Mouse (Mus musculus) hindbrain, embryonic 15.5 days (tissue): ENCODE results near the gene Sec1. TPM values are rescaled to one million over a fixed set of nuclear protein-coding genes. Genes with fewer than 3 reads are reported as not detected.

Experiments used
- ATAC-seq: fragments of 200-750 bp; cut with Nextera tagmentation; 2 replicates; pipeline ENCODE4 v1.8.0; 2017; ENCODE audit warnings: low read depth, moderate number of reproducible peaks, moderate TSS enrichment; ENCODE audit not compliant: low FRiP score
- H3K27ac ChIP-seq: fragments of 300-500 bp; sonication (generic); replicated peaks from 2 replicates; pipeline ENCODE4 v1.5.1; 2015; ENCODE audit warnings: mild to moderate bottlenecking, inconsistent platforms
- H3K27me3 ChIP-seq: fragments of 300-500 bp; sonication (generic); 2 replicates; pipeline ENCODE4 v1.6.1; 2015; ENCODE audit warnings: control low read depth, inconsistent platforms
- H3K36me3 ChIP-seq: fragments of 300-500 bp; sonication (generic); 2 replicates; pipeline ENCODE4 v1.6.1; 2015; ENCODE audit warnings: control low read depth, inconsistent platforms
- H3K4me1 ChIP-seq: fragments of 300-500 bp; sonication (generic); replicated peaks from 2 replicates; pipeline ENCODE4 v1.6.1; 2015; ENCODE audit warnings: control low read depth, inconsistent platforms
- H3K4me2 ChIP-seq: fragments of 300-500 bp; sonication (generic); 2 replicates; pipeline ENCODE4 v1.6.1; 2015; ENCODE audit warnings: moderate library complexity, mild to moderate bottlenecking, inconsistent platforms
- H3K4me3 ChIP-seq: fragments of 300-500 bp; sonication (generic); 2 replicates; pipeline ENCODE4 v1.5.1; 2015; ENCODE audit warnings: mild to moderate bottlenecking, inconsistent platforms
- H3K9ac ChIP-seq: fragments of 300-500 bp; sonication (generic); 2 replicates; pipeline ENCODE4 v1.6.1; 2015; ENCODE audit warnings: inconsistent platforms
- H3K9me3 ChIP-seq: fragments of 300-500 bp; sonication (generic); 2 replicates; pipeline ENCODE4 v1.6.1; 2016; ENCODE audit warnings: control low read depth, inconsistent platforms
- WGBS: fragments of 180-500 bp; shearing (Covaris S2); methylation state at CpG from one replicate; pipeline ENCODE4 v1.1.7; 2015; 5-methylcytosine and 5-hydroxymethylcytosine counted together
- polyA plus RNA-seq: library from polyadenylated mRNA; unstranded; fragments of >200 nt; fragmentation: Nextera tagmentation; extraction: Ambion mirVana; gene quantifications from 2 replicates; pipeline ENCODE4 v1.2.1, GENCODE M21; 2015

Sec1 gene
- polyA plus RNA-seq, 1 experiment from 2014 or later = 0.35 TPM

DNA sequence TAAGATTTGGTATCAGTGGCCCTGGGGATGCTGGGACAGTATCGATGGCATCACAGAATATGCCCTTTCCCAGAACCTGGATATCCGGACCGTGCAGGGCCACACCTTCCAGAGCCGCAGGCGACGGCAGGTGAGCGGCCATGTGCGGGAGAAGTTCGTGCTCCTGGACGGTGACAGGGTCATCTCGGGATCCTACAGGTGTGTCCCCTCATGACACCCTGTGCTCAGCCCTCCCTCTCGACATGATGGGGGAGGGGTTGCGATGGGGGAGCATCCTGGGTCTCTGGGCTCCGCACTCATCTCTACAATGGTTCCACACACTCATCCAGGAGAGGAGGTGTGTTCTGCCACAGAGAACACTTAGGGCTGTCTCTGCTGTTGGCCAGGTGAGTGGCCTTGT lies 29.6 kb upstream of the Sec1 start:
- H3K4me2 ChIP-seq = no peak overlapping the region
- no peaks in the 10 kb centered on the region for H3K27me3 ChIP-seq
- no peaks in the 10 kb centered on the region for H3K9me3 ChIP-seq
- H3K4me3 ChIP-seq = no peak overlapping the region
- no peak overlapping the region for H3K9ac ChIP-seq
- no peak overlapping the region for H3K27ac ChIP-seq
- H3K4me1 ChIP-seq = peaks cover 10% of the 10 kb centered on the region
- no peak for ATAC-seq
- H3K36me3 ChIP-seq = peaks cover 36% of the 10 kb centered on the region
- WGBS = 97% methylated on average over 14 of the region's 14 CpGs

DNA sequence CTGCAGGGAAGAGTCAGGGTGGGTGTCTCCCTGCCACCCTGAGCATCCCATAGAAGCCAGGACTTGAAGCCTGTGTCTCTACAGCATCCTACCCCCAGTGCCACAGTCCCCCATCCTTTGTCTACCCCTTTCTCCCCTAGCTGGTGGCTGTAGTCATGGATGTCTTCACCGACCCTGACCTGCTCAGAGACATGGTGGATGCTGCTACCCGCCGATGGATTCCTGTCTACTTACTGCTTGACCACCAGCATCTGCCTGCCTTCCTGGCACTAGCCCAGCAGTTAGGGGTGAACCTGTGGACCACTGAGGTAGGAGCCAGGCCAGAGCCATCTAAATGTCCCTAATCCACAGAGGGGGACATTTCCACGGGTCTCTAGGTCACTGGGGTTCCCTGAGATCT lies 29.1 kb upstream of the Sec1 start:
- Histone ChIP-seq H3K4me2 (no peak overlapping the region), H3K36me3 (peaks cover 36% of the 10 kb centered on the region), H3K27ac (no peak overlapping the region), H3K4me3 (no peak overlapping the region), H3K4me1 (peaks cover 13% of the 10 kb centered on the region), H3K9ac (no peak overlapping the region), H3K27me3 (no peaks in the 10 kb centered on the region), H3K9me3 (no peaks in the 10 kb centered on the region)
- no peak for ATAC-seq
- WGBS = 96% methylated on average over 4 of the region's 4 CpGs

DNA sequence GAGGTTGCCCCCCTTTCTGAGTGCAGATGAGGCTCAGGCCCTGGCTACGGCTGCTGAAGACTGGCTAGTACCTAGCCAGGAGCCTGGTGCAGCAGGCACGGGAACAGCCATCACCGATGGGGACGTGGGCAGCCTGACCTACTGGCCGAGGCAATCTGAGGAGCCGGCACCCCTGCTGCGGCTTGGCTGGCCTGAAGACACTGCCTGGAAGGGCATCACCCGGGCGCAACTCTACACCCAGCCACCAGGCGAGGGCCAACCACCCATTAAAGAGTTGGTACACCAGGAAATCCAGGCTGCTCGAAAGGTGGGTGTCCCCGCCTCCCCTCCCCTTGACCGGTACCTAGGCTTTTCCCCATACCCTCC lies 28.1 kb upstream of the Sec1 start:
- Histone ChIP-seq H3K9ac (no peak overlapping the region), H3K36me3 (peaks cover 36% of the 10 kb centered on the region), H3K27me3 (no peaks in the 10 kb centered on the region), H3K27ac (no peak overlapping the region), H3K4me1 (peaks cover 13% of the 10 kb centered on the region), H3K9me3 (no peaks in the 10 kb centered on the region), H3K4me2 (no peak overlapping the region), H3K4me3 (no peak overlapping the region)
- ATAC-seq = no peak
- WGBS = 79% methylated on average over 13 of the region's 13 CpGs

DNA sequence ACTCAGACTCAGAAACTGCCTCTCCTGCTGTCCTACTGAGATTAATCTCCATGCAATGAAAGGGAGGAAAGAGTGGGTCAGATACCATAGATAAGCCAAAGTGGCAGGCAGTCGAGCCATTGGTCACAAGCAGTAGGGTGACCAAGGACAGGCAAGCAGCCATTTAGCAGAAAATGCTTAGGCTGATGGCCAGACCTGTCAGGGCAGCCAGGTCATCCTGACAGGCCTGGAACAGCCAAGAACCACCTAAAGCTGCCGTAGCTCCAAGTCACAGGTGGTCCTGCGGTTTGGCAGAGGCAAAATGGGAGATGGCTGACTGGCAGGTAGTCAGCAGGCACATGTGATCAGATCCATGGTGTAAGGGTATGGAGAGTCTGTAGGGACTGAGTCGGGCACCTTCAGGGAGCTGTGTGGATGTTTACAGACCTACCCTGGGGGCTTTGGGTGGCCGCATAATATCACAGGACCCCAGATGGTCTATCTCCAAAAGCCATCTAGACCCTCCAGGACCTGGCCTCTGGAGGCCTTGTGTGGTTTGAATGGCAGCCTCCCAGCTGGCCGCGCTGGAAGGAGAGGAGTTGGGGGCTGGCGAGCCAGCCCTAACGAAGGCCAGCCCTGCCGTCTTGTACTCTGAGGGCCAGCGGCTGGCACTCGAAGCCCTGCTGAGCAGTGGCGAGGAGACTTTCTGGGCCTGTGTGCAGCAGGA lies 27.6 kb upstream of the Sec1 start:
- Histone ChIP-seq H3K4me2 (no peak overlapping the region), H3K4me1 (peaks cover 18% of the 10 kb centered on the region), H3K27ac (no peak overlapping the region), H3K9me3 (no peaks in the 10 kb centered on the region), H3K4me3 (no peak overlapping the region), H3K27me3 (no peaks in the 10 kb centered on the region), H3K36me3 (peaks cover 32% of the 10 kb centered on the region), H3K9ac (no peak overlapping the region)
- no peak for ATAC-seq
- WGBS = 53% methylated on average over 13 of the region's 13 CpGs

DNA sequence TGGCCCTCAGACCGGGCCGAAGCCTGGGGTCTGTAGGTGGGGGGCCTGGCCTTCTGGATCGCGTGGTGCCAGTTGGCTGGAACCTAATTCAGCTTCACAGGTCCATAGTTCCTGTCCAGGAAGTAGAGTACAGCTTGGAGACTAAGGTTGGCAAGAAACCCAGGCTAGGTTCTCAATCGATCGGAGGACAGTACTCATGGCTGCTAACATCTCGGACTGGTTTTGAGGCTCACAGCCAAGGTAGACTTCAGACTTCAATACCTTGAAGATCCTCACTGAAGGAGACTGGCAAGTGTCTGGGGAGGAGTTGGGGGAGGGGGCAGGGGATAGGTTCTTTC lies 27.0 kb upstream of the Sec1 start:
- no peak overlapping the region for H3K27ac ChIP-seq
- no peak for ATAC-seq
- no peak overlapping the region for H3K4me3 ChIP-seq
- no peaks in the 10 kb centered on the region for H3K9me3 ChIP-seq
- H3K36me3 ChIP-seq = peaks cover 26% of the 10 kb centered on the region
- H3K4me2 ChIP-seq = no peak overlapping the region
- H3K9ac ChIP-seq = no peak overlapping the region
- peaks cover 24% of the 10 kb centered on the region for H3K4me1 ChIP-seq
- WGBS = 82% methylated on average over 7 of the region's 7 CpGs
- H3K27me3 ChIP-seq = no peaks in the 10 kb centered on the region

DNA sequence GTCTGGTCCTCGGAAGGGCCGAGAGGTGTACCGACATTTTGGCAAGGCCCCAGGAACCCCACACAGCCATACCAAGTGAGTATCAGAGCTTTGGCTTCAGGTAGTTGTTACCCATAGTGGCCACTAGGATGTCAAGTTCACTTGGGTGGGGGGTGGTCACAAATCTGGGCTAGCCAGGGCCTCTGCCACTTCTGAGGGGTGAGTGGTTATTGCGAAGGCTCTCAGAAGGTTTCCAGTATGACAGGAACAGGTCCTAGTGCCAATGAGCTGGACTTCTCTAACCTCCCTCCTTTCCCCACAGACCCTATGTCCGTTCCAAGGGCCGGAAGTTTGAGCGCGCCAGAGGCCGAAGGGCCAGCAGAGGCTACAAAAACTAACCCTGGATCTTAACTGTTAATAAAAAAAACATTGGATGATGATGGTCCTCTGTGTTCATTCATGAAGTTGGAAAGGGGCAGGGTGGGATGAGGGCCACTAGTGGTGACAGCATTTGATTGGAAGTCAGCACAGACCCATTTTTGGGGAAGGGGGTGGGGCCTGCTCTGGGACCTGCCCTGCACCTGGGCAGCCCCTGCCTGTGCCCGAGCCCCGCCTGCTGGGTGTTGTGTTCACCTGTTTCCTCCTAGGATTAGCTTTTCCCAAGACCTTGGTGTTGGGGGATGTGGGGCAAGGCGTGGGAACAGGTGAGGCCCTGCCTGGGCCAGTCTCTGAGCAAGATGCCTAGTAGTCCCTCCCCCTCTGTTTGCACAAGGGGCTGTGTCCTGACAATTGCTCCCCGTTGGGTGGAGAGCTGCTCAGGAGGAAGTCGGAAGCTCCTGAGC lies 26.4 kb upstream of the Sec1 start, which contains the start of gene Fam83e:
Fam83e (plus strand) TSS at position 800 of the 821 bp plus-strand sequence.
- H3K9me3 ChIP-seq = no peaks in the 10 kb centered on the region
- no peaks in the 10 kb centered on the region for H3K27me3 ChIP-seq
- peaks cover 30% of the 10 kb centered on the region for H3K4me1 ChIP-seq
- H3K27ac ChIP-seq = no peak within 1 kb of the TSS
- H3K36me3 ChIP-seq = peaks cover 26% of the 10 kb centered on the region
- H3K4me3 ChIP-seq = no peak within 1 kb of the TSS
- no peak within 1 kb of the TSS for H3K4me2 ChIP-seq
- no peak within 1 kb of the TSS for H3K9ac ChIP-seq
- WGBS = 83% methylated on average over 14 of the region's 14 CpGs
- ATAC-seq = no peak

DNA sequence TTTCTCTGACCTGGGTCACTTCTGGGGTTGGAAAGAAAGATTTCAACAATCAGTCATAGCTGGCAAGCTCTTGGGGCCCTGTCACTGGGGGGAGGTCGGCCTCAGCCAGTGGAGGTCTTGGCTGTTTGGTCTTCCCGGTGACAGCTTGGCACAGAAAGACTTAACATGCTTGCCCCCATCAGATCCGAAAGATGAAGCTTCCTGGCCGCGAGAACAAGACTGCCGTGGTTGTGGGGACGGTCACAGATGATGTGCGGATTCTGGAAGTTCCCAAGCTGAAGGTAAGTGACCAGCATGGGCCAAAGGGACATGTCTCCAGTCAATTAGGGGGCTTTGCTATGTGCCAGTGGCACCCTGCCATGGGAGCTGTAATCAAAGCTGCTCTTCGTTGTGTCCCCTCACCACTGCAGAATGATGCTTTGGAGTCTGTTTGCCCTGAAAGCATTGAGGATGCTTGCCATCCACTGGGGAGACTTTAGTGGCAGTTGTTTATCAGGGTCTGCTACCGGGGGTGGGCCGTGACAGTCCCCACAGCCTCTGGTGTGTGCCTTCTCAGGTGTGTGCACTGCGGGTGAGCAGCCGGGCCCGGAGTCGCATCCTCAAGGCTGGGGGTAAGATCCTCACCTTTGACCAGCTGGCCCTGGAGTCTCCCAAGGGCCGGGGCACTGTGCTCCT lies 25.7 kb upstream of the Sec1 start:
- Histone ChIP-seq H3K9ac (no peak overlapping the region), H3K4me3 (no peak overlapping the region), H3K9me3 (no peaks in the 10 kb centered on the region), H3K4me1 (peaks cover 34% of the 10 kb centered on the region), H3K27ac (no peak overlapping the region), H3K4me2 (0 out of 2 replicates have a peak overlapping the region, but pooled peaks have one; percentile 81), H3K27me3 (no peaks in the 10 kb centered on the region), H3K36me3 (peaks cover 24% of the 10 kb centered on the region)
- WGBS = 91% methylated on average over 16 of the region's 16 CpGs
- ATAC-seq = no peak

DNA sequence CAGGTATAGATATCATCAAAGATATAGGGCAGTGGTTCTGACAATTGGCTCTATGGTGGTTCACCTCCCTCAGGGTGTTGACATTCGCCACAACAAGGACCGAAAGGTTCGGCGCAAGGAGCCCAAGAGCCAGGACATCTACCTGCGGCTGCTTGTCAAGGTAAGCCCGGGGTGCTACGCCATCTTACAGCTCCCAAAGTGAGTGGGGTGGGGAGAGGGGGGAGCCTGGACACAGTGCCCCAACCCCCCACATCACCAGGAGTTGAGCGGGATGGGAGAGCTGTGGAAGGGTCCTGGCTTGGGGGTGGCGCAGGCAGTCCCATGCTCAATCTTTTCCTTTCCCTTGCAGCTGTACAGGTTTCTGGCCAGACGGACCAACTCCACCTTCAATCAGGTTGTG lies 25.0 kb upstream of the Sec1 start:
- no peak for ATAC-seq
- WGBS = 84% methylated on average over 10 of the region's 10 CpGs
- H3K4me1 ChIP-seq = peaks cover 40% of the 10 kb centered on the region
- H3K36me3 ChIP-seq = peaks cover 22% of the 10 kb centered on the region
- peak overlapping the region; percentile 90 for H3K4me3 ChIP-seq
- H3K9me3 ChIP-seq = no peaks in the 10 kb centered on the region
- H3K4me2 ChIP-seq = peak overlapping the region; percentile 81
- peak overlapping the region; percentile 88 for H3K9ac ChIP-seq
- H3K27me3 ChIP-seq = no peaks in the 10 kb centered on the region
- H3K27ac ChIP-seq = no peak overlapping the region

DNA sequence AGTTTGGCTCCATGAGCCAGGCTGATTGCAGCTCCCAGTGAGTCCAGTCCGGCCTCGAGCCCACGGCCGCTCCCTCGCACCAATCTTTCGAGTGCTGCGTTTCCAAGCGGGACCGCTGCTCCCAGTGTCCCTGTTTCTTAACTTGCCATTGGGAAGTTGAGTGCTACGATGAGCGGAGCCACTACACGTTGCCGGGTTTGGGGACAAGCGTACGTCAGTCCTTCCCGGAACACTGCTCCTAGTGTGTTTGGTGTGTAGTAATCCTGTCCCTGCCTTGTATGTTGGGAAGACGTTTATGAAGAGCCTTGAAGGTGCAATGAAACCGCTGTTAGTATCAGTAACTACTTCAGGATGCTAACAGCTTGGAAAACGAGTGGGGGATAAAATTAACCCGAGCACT lies 24.1 kb upstream of the Sec1 start:
- H3K4me1 ChIP-seq = peaks cover 48% of the 10 kb centered on the region
- peak overlapping the region; percentile 92 for H3K27ac ChIP-seq
- ATAC-seq = no peak
- H3K27me3 ChIP-seq = no peaks in the 10 kb centered on the region
- peak overlapping the region; percentile 88 for H3K9ac ChIP-seq
- H3K36me3 ChIP-seq = peaks cover 16% of the 10 kb centered on the region
- H3K9me3 ChIP-seq = no peaks in the 10 kb centered on the region
- peak overlapping the region; percentile 90 for H3K4me3 ChIP-seq
- peak overlapping the region; percentile 81 for H3K4me2 ChIP-seq
- WGBS = 0% methylated on average over 20 of the region's 20 CpGs

DNA sequence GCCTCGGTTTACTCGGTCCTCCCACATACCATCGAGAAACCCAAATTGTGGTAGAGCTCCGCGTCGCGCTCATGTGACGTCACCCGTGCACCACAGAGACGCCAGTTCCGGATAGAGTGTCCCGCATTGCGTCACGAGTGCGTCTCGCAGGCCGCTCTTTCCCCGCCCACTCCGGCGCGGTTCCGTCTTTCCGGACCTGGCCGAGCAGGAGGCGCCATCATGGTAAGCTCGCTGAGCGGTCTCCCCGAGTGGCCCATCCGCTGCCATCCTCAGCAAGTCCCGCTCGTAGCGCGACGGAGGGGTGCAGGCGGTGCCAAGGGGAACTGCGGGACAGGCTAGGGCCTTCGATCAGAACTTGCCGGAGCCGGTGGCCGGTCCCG lies 23.7 kb upstream of the Sec1 start, which contains the start of gene Sphk2:
Sphk2 (minus strand) TSS at position 85 of the 380 bp plus-strand sequence.
- H3K36me3 ChIP-seq = peaks cover 20% of the 10 kb centered on the region
- H3K27me3 ChIP-seq = no peaks in the 10 kb centered on the region
- peak within 1 kb of the TSS; percentile 92 for H3K27ac ChIP-seq
- H3K4me2 ChIP-seq = peak within 1 kb of the TSS; percentile 81
- H3K4me1 ChIP-seq = peaks cover 48% of the 10 kb centered on the region
- H3K9me3 ChIP-seq = no peaks in the 10 kb centered on the region
- ATAC-seq = peak; percentile 77
- H3K9ac ChIP-seq = peak within 1 kb of the TSS; percentile 92
- H3K4me3 ChIP-seq = peak within 1 kb of the TSS; percentile 90
- WGBS = under 1% methylated on average over 41 of the region's 41 CpGs

DNA sequence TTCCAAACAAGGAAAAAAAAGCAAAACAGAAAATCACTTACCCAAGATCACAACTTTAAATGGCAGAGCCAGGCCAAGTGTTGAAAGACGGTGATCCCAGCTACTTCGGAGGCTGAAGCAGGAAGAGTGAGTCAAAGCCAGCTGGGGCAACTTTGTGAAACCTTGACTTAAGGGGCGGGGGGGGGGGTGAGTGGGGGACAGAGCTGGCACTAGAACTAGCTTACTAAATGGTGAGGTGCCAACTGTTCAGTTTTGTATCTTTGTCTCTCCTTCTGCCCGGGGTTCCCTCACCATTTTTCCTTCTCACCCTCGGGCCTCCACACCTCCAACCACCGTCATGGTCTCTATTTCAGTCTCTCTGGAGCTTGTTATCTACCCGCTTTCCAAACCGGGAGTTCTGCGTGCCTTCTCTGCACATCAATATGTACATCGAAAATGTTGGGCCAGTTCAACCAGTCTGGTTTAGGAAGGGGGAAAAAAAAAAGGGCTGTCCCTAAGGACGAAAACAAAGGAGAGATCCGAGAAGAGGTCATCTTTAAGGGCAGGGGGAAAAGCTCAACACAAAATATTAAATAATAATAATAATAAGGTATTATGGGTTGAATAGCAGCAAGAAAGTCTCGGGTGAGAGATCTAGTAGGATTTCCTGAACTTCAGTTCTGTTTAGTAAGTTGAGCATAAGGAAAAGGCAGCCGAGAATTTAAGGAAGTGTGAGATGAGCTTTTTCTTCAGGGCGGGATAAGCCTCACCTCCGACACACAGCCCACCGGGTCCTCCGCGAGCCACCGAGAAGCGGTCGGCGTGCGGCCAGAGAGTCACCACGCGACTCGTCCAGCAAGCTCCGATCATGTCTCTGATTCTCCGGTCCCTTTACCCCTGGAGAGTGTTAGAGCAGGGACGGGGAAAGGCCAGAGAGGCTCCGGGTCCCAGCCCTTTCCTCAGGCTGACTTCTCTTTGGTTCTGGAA lies 23.0 kb upstream of the Sec1 start:
- Histone ChIP-seq H3K4me3 (peak overlapping the region; percentile 90), H3K27me3 (no peaks in the 10 kb centered on the region), H3K9ac (peak overlapping the region; percentile 92), H3K4me1 (peaks cover 48% of the 10 kb centered on the region), H3K4me2 (peak overlapping the region; percentile 81), H3K9me3 (no peaks in the 10 kb centered on the region), H3K36me3 (peaks cover 27% of the 10 kb centered on the region), H3K27ac (peak overlapping the region; percentile 92)
- peak; percentile 19 for ATAC-seq
- WGBS = 12% methylated on average over 31 of the region's 31 CpGs
